Mouse (Mus musculus) forebrain, embryonic 12.5 days (tissue): ENCODE results near the gene Cadm3. TPM values are rescaled to one million over a fixed set of nuclear protein-coding genes. Genes with fewer than 3 reads are reported as not detected.
A peak's percentile ranks its signal among the peaks of the same experiment; 100 is the strongest.

Experiments used
- ATAC-seq: fragments of 200-750 bp; cut with Nextera tagmentation; 2 replicates; pipeline ENCODE4 v1.8.0; 2017; ENCODE audit warnings: moderate TSS enrichment; ENCODE audit not compliant: low FRiP score
- H3K27ac ChIP-seq: fragments of 300-500 bp; sonication (generic); 2 replicates; pipeline ENCODE4 v1.5.1; 2016; ENCODE audit warnings: mild to moderate bottlenecking
- H3K27me3 ChIP-seq: fragments of 300-500 bp; sonication (generic); 2 replicates; pipeline ENCODE4 v1.6.1; 2016; ENCODE audit warnings: mild to moderate bottlenecking
- H3K36me3 ChIP-seq: fragments of 300-500 bp; sonication (generic); replicated peaks from 2 replicates; pipeline ENCODE4 v1.6.1; 2016; ENCODE audit warnings: mild to moderate bottlenecking
- H3K4me1 ChIP-seq: fragments of 300-500 bp; sonication (generic); 2 replicates; pipeline ENCODE4 v1.6.1; 2016
- H3K4me2 ChIP-seq: fragments of 300-500 bp; sonication (generic); 2 replicates; pipeline ENCODE4 v1.6.1; 2016; ENCODE audit warnings: mild to moderate bottlenecking, moderate library complexity
- H3K4me3 ChIP-seq: fragments of 300-500 bp; sonication (generic); replicated peaks from 2 replicates; pipeline ENCODE4 v1.5.1; 2016; ENCODE audit warnings: mild to moderate bottlenecking
- H3K9ac ChIP-seq: fragments of 300-500 bp; sonication (generic); 2 replicates; pipeline ENCODE4 v1.6.1; 2016; ENCODE audit warnings: mild to moderate bottlenecking
- H3K9me3 ChIP-seq: fragments of 300-500 bp; sonication (generic); 2 replicates; pipeline ENCODE4 v1.6.1; 2016
- WGBS: fragments of 180-500 bp; shearing (Covaris S2); methylation state at CpG from one replicate; pipeline ENCODE4 v1.1.7; 2016; 5-methylcytosine and 5-hydroxymethylcytosine counted together
- polyA plus RNA-seq: library from polyadenylated mRNA; unstranded; fragments of >200 nt; fragmentation: Nextera tagmentation; extraction: Ambion mirVana; gene quantifications from 2 replicates; pipeline ENCODE4 v1.2.1, GENCODE M21; 2016

Gene Cadm3
- 12.6 and 22.2 TPM in 2 replicates for polyA plus RNA-seq

GRCm38 (mm10) chr1:173367356-173368046 is at the start of gene Cadm3:
Gene Cadm3 (minus strand): TSS chr1:173367695.
- Histone ChIP-seq H3K9ac (peak within 1 kb of the TSS; percentile 92), H3K36me3 (no peaks in the 10 kb centered on the region; the same call in 1 of the 2 replicates), H3K4me1 (peaks cover 23% of the 10 kb centered on the region), H3K27me3 (no peaks in the 10 kb centered on the region), H3K27ac (peak within 1 kb of the TSS; percentile 76), H3K4me3 (peak within 1 kb of the TSS; percentile 83), H3K4me2 (peak within 1 kb of the TSS; percentile 92), H3K9me3 (no peaks in the 10 kb centered on the region)
- 1% methylated on average over 43 of the region's 46 CpGs for whole genome bisulfite sequencing
- ATAC-seq, result peak; percentile 93

- no peaks in the 10 kb centered on the region for H3K27me3 ChIP-seq
- no peaks in the 10 kb centered on the region for H3K4me1 ChIP-seq
- H3K9ac ChIP-seq, result no peak overlapping the region
- no peak overlapping the region for H3K27ac ChIP-seq
- H3K4me2 ChIP-seq, result no peak overlapping the region
- H3K36me3 ChIP-seq, result no peaks in the 10 kb centered on the region
- ATAC-seq, result no peak
- H3K9me3 ChIP-seq, result no peaks in the 10 kb centered on the region
- WGBS, result 71% methylated on average over 3 of the region's 3 CpGs
- no peak overlapping the region for H3K4me3 ChIP-seq
Observed at GRCm38 (mm10) chr1:173414631-173415030, 47.1 kb upstream of the Cadm3 start.

GRCm38 (mm10) chr1:173411863-173412262 is 44.4 kb upstream of the Cadm3 start:
- no peak overlapping the region for H3K9ac ChIP-seq
- no peaks in the 10 kb centered on the region for H3K4me1 ChIP-seq
- H3K27me3 ChIP-seq, result no peaks in the 10 kb centered on the region
- no peaks in the 10 kb centered on the region for H3K36me3 ChIP-seq
- WGBS, result 88% methylated on average over 4 of the region's 4 CpGs
- H3K27ac ChIP-seq, result no peak overlapping the region
- no peak overlapping the region for H3K4me2 ChIP-seq
- H3K9me3 ChIP-seq, result no peaks in the 10 kb centered on the region
- ATAC-seq, result no peak
- H3K4me3 ChIP-seq, result no peak overlapping the region

GRCm38 (mm10) chr1:173409066-173409465 is 41.6 kb upstream of the Cadm3 start:
- Histone ChIP-seq H3K36me3 (no peaks in the 10 kb centered on the region), H3K9ac (no peak overlapping the region), H3K27me3 (no peaks in the 10 kb centered on the region), H3K27ac (no peak overlapping the region), H3K4me1 (no peaks in the 10 kb centered on the region), H3K4me3 (no peak overlapping the region), H3K4me2 (no peak overlapping the region), H3K9me3 (no peaks in the 10 kb centered on the region)
- no peak for ATAC-seq

GRCm38 (mm10) chr1:173404696-173405309 is 37.3 kb upstream of the Cadm3 start:
- Histone ChIP-seq H3K4me2 (no peak overlapping the region), H3K27me3 (no peaks in the 10 kb centered on the region), H3K27ac (no peak overlapping the region), H3K9me3 (no peaks in the 10 kb centered on the region), H3K36me3 (no peaks in the 10 kb centered on the region), H3K4me3 (no peak overlapping the region), H3K9ac (no peak overlapping the region), H3K4me1 (no peaks in the 10 kb centered on the region)
- WGBS, result 80% methylated on average over 5 of the region's 5 CpGs
- ATAC-seq, result no peak

- peak; percentile 73 for ATAC-seq
- Histone ChIP-seq H3K4me2 (no peak overlapping the region), H3K27ac (no peak overlapping the region), H3K36me3 (no peaks in the 10 kb centered on the region), H3K27me3 (no peaks in the 10 kb centered on the region), H3K4me1 (no peaks in the 10 kb centered on the region), H3K9ac (no peak overlapping the region), H3K9me3 (no peaks in the 10 kb centered on the region), H3K4me3 (no peak overlapping the region)
- WGBS, result 41% methylated on average over 3 of the region's 3 CpGs
Observed at GRCm38 (mm10) chr1:173398323-173398970, 31.0 kb upstream of the Cadm3 start.

- no peak overlapping the region for H3K4me2 ChIP-seq
- H3K4me3 ChIP-seq, result no peak overlapping the region
- H3K27me3 ChIP-seq, result no peaks in the 10 kb centered on the region
- no peak for ATAC-seq
- no peaks in the 10 kb centered on the region for H3K36me3 ChIP-seq
- 92% methylated on average over 6 of the region's 6 CpGs for WGBS
- H3K9ac ChIP-seq, result no peak overlapping the region
- no peaks in the 10 kb centered on the region for H3K9me3 ChIP-seq
- H3K4me1 ChIP-seq, result peaks cover 21% of the 10 kb centered on the region
- no peak overlapping the region for H3K27ac ChIP-seq
Observed at GRCm38 (mm10) chr1:173391754-173392153, 24.3 kb upstream of the Cadm3 start.

- 2% methylated on average over 13 of the region's 13 CpGs for WGBS
- no peaks in the 10 kb centered on the region for H3K27me3 ChIP-seq
- peak; percentile 93 for ATAC-seq
- peak overlapping the region; percentile 47 for H3K4me2 ChIP-seq
- peaks cover 21% of the 10 kb centered on the region for H3K4me1 ChIP-seq
- H3K27ac ChIP-seq, result peak overlapping the region; percentile 81
- H3K9ac ChIP-seq, result peak overlapping the region; percentile 33; the same call in 1 of the 2 replicates
- H3K4me3 ChIP-seq, result peak overlapping the region; percentile 31
- no peaks in the 10 kb centered on the region for H3K9me3 ChIP-seq
- H3K36me3 ChIP-seq, result no peaks in the 10 kb centered on the region
Observed at GRCm38 (mm10) chr1:173389901-173390401, 22.5 kb upstream of the Cadm3 start.

- Histone ChIP-seq H3K9ac (peak overlapping the region; percentile 33; the same call in 1 of the 2 replicates), H3K4me3 (peak overlapping the region; percentile 31), H3K4me1 (peaks cover 21% of the 10 kb centered on the region), H3K27me3 (no peaks in the 10 kb centered on the region), H3K36me3 (no peaks in the 10 kb centered on the region), H3K4me2 (peak overlapping the region; percentile 47), H3K9me3 (no peaks in the 10 kb centered on the region), H3K27ac (peak overlapping the region; percentile 81)
- peak; percentile 52 for ATAC-seq
- 6% methylated on average over 3 of the region's 3 CpGs for WGBS
Observed at GRCm38 (mm10) chr1:173389431-173389830, 21.9 kb upstream of the Cadm3 start.

- no peaks in the 10 kb centered on the region for H3K4me1 ChIP-seq
- H3K4me2 ChIP-seq, result no peak overlapping the region
- H3K9me3 ChIP-seq, result no peaks in the 10 kb centered on the region
- no peaks in the 10 kb centered on the region for H3K27me3 ChIP-seq
- no peak for ATAC-seq
- H3K9ac ChIP-seq, result no peak overlapping the region
- WGBS, result 86% methylated on average over 6 of the region's 6 CpGs
- H3K36me3 ChIP-seq, result no peaks in the 10 kb centered on the region
- no peak overlapping the region for H3K4me3 ChIP-seq
- no peak overlapping the region for H3K27ac ChIP-seq
Observed at GRCm38 (mm10) chr1:173381436-173381835, 13.9 kb upstream of the Cadm3 start.

- peak; percentile 55; the same call in 1 of the 2 replicates for ATAC-seq
- no peaks in the 10 kb centered on the region for H3K36me3 ChIP-seq
- H3K27me3 ChIP-seq, result no peaks in the 10 kb centered on the region
- H3K4me2 ChIP-seq, result no peak overlapping the region
- H3K9me3 ChIP-seq, result no peaks in the 10 kb centered on the region
- H3K4me3 ChIP-seq, result no peak overlapping the region
- no peak overlapping the region for H3K9ac ChIP-seq
- 35% methylated on average over 13 of the region's 13 CpGs for WGBS
- H3K27ac ChIP-seq, result no peak overlapping the region
- no peaks in the 10 kb centered on the region for H3K4me1 ChIP-seq
Observed at GRCm38 (mm10) chr1:173377380-173378112, 10.1 kb upstream of the Cadm3 start.

- no peaks in the 10 kb centered on the region for H3K36me3 ChIP-seq
- ATAC-seq, result no peak
- 87% methylated on average over 7 of the region's 7 CpGs for WGBS
Observed at GRCm38 (mm10) chr1:173374020-173374419, 6.5 kb upstream of the Cadm3 start.

More at GRCm38 (mm10) chr1:173374020-173374419, 6.5 kb upstream of the Cadm3 start:
- Histone ChIP-seq H3K9me3 (no peaks in the 10 kb centered on the region), H3K9ac (no peak overlapping the region), H3K4me1 (no peaks in the 10 kb centered on the region), H3K27ac (no peak overlapping the region), H3K27me3 (no peaks in the 10 kb centered on the region), H3K4me2 (no peak overlapping the region), H3K4me3 (no peak overlapping the region)
